Mouse (Mus musculus) midbrain, postnatal 0 days (tissue): ENCODE measurements at regions not wholly inside any gene's neighbourhood (a gene's known extent, or its start where the extent isn't known, plus 50 kb on each side); places are given as distances from the start of the nearest gene placed in this dataset.

ENCODE experiments used
- ATAC-seq: fragments of 200-750 bp; cut with Nextera tagmentation; 2 replicates; pipeline ENCODE4 v1.8.0; 2017; ENCODE audit warnings: moderate number of reproducible peaks, mild to moderate bottlenecking, moderate TSS enrichment, moderate library complexity; ENCODE audit not compliant: low FRiP score
- DNase-seq: peaks from one replicate; pipeline ENCODE4 v3.0.0-alpha.2; 2015; ENCODE audit warnings: low spot score
- H3K27ac ChIP-seq: fragments of 300-500 bp; sonication (generic); 2 replicates; pipeline ENCODE4 v1.5.1; 2014; ENCODE audit warnings: low read depth, mild to moderate bottlenecking, low read length, mixed read lengths
- H3K27me3 ChIP-seq: fragments of 300-500 bp; sonication (generic); 2 replicates; pipeline ENCODE4 v1.6.1; 2014; ENCODE audit warnings: low read length, control low read depth, mixed read lengths; ENCODE audit not compliant: insufficient read depth
- H3K36me3 ChIP-seq: fragments of 300-500 bp; sonication (generic); 2 replicates; pipeline ENCODE4 v1.6.1; 2014; ENCODE audit warnings: low read length, control low read depth, mixed read lengths; ENCODE audit not compliant: insufficient read depth
- H3K4me1 ChIP-seq: fragments of 300-500 bp; sonication (generic); 2 replicates; pipeline ENCODE4 v1.6.1; 2014; ENCODE audit warnings: mild to moderate bottlenecking, control low read depth, antibody characterized with exemption, low read length, mixed read lengths; ENCODE audit not compliant: insufficient read depth
- H3K4me2 ChIP-seq: fragments of 300-500 bp; sonication (generic); 2 replicates; pipeline ENCODE4 v1.6.1; 2014; ENCODE audit warnings: low read depth, mild to moderate bottlenecking, low read length, mixed read lengths; ENCODE audit not compliant: poor library complexity, severe bottlenecking
- H3K4me3 ChIP-seq: fragments of 300-500 bp; sonication (generic); 2 replicates; pipeline ENCODE4 v1.5.1; 2014; ENCODE audit warnings: low read depth, mild to moderate bottlenecking, low read length, moderate library complexity
- H3K9ac ChIP-seq: fragments of 300-500 bp; sonication (generic); replicated peaks from 2 replicates; pipeline ENCODE4 v1.6.1; 2014; ENCODE audit warnings: mild to moderate bottlenecking, low read length, moderate library complexity, mixed read lengths; ENCODE audit not compliant: poor library complexity, severe bottlenecking
- H3K9me3 ChIP-seq: fragments of 300-500 bp; sonication (generic); 2 replicates; pipeline ENCODE4 v1.6.1; 2016; ENCODE audit warnings: low read length, control low read depth
- CTCF ChIP-seq: IDR thresholded peaks from 2 replicates; pipeline ENCODE4 v1.5.1; 2016; ENCODE audit warnings: antibody characterized with exemption, mild to moderate bottlenecking
- WGBS: fragments of 180-500 bp; shearing (Covaris S2); extraction: QIAGEN DNeasy Blood & Tissue Kit; methylation state at CpG from one replicate; pipeline ENCODE4 v1.1.7; 2014; 5-methylcytosine and 5-hydroxymethylcytosine counted together

DNA sequence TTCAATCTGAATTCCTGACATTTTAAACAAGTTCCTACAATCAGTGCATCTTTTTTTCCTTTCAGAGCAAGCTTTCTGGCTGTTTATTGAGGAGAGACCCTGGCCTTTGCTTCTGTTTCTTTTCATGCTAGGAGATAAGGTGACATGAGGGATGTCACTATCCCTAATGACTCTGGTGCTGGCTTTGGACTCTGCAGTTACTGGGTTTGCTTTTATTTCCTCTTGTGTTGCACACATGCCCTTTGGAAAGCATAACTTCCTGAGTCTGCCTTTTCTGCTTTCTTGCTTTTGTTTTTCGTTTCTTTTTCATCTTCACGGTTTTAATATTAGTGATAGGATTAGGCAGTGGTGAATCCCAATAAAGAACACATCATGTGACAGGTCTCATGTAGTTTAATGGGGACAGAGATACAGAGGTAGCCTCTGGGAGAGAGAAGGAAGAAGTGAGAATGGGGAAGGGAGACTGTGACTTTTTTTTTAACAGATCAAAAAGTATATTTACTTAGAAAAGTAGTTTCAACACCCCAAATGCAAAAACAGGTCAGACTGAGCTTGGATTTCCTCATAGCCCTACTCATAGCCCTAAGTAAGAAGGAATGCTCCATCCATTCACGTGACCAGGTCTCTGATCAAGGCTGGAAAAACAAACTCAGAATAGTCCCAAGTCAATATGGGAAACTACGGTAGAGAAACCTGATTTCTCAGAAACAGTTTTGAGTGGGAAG is 61.1 kb upstream of the Itga1 start:
- Histone ChIP-seq H3K4me2 (no peak overlapping the region), H3K4me1 (no peaks in the 10 kb centered on the region), H3K9me3 (no peaks in the 10 kb centered on the region), H3K9ac (no peak overlapping the region), H3K27ac (no peak overlapping the region), H3K36me3 (no peaks in the 10 kb centered on the region), H3K27me3 (no peaks in the 10 kb centered on the region), H3K4me3 (no peak overlapping the region)
- ATAC-seq (no peak), DNase-seq (no peak)
- no peak for TF ChIP-seq CTCF
- WGBS, result 74% methylated on average over 4 of the region's 4 CpGs

DNA sequence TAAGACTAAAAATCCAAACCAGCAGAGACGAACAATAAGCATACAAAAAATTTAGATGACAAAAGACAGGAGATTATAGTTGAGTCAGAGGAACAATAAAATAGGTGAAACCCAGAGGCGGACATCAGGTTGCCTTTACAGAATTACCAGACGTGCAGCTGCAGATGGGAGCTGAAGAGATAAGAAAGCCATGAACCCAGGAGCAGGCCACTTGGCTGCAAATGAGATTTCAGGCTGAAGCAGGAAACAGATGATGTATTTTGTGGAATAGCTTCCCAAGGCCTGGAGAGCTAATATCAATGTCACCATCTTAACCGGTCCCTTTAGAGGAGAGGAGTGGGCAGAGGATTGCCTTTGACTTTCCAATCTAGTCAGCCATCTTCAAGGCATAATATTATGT is 57.6 kb upstream of the Itga1 start:
- no peak overlapping the region for H3K27ac ChIP-seq
- no peaks in the 10 kb centered on the region for H3K4me1 ChIP-seq
- H3K4me3 ChIP-seq, result no peak overlapping the region
- DNase-seq (no peak), ATAC-seq (no peak)
- H3K4me2 ChIP-seq, result no peak overlapping the region
- 69% methylated on average over 4 of the region's 4 CpGs for WGBS
- H3K27me3 ChIP-seq, result no peaks in the 10 kb centered on the region
- TF ChIP-seq CTCF, result no peak
- H3K36me3 ChIP-seq, result no peaks in the 10 kb centered on the region
- no peaks in the 10 kb centered on the region for H3K9me3 ChIP-seq
- H3K9ac ChIP-seq, result no peak overlapping the region
